Comparison of ENCODE assay signal across 18 mouse cellular contexts in the genomic region with DNA sequence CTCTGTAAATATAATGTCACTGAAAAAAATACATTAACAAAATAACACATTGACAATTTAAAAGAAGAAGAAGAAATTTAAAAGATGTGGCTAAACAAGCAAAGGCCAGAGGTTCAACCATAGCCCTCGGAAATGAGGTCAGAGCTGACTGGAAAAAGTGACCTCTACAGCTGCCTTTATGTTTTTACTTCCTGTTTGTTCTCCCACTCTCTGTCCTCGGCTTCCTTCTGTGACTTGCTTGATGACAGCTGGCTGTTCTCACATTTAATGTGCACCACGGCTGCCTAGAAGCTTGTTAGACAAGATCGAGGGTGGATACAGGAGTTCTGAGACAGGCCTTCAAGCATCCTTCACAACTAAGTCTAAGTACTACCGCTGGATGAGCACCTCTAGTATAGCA.
A peak's percentile ranks its signal among the peaks of the same experiment; 100 is the strongest.
DNase-seq lines count a peak whose midpoint lies in the region; ATAC-seq and TF ChIP-seq lines count a peak whose summit lies in the region.
"Had no signal": no experiment of that assay in that cellular context is flagged by ENCODE, and none has a peak within 500 bp of the region (broad histone marks: within the 10 kb centered on the region; RNA-seq: fewer than 3 reads in every experiment).

No protein-coding gene starts in this region.

- H3K9ac ChIP-seq in lung, embryonic 14.5 days, result no peak overlapping the region
- H3K9ac ChIP-seq in kidney, postnatal 0 days (ENCODE audit: low read depth, low read length), result no peak overlapping the region
- H3K9ac ChIP-seq in forebrain, embryonic 13.5 days, result no peak overlapping the region
- H3K9ac ChIP-seq: embryonic facial prominence, embryonic 15.5 days; heart, embryonic 13.5 days; limb, embryonic 13.5 days; liver, embryonic 15.5 days had no signal

- no peak overlapping the region for H3K4me2 ChIP-seq in lung, embryonic 14.5 days
- H3K4me2 ChIP-seq in kidney, postnatal 0 days (ENCODE audit: low read length), result no peak overlapping the region
- H3K4me2 ChIP-seq in forebrain, embryonic 13.5 days, result no peak overlapping the region
- H3K4me2 ChIP-seq: embryonic facial prominence, embryonic 15.5 days; heart, embryonic 13.5 days; limb, embryonic 13.5 days; liver, embryonic 15.5 days had no signal

- WGBS in lung, embryonic 14.5 days, result 22% methylated on average over 5 of the region's 5 CpGs
- 20% methylated on average over 5 of the region's 5 CpGs for WGBS in kidney, postnatal 0 days
- WGBS in forebrain, embryonic 13.5 days, result 84% methylated on average over 5 of the region's 5 CpGs

- H3K4me3 ChIP-seq in lung, embryonic 14.5 days (ENCODE audit: low read depth, low read length), result no peak overlapping the region
- no peak overlapping the region for H3K4me3 ChIP-seq in kidney, postnatal 0 days (replicated peaks; ENCODE audit: low read depth, low read length)
- H3K4me3 ChIP-seq in forebrain, embryonic 13.5 days, result no peak overlapping the region
- H3K4me3 ChIP-seq: embryonic facial prominence, embryonic 15.5 days; heart, embryonic 13.5 days; hindbrain, embryonic 10.5 days; limb, embryonic 13.5 days; liver, embryonic 15.5 days had no signal

- no peaks in the 10 kb centered on the region for H3K27me3 ChIP-seq in lung, embryonic 14.5 days (ENCODE audit: insufficient read depth, low read length)
- no peaks in the 10 kb centered on the region for H3K27me3 ChIP-seq in kidney, postnatal 0 days (ENCODE audit: insufficient read depth, low read length)
- no peaks in the 10 kb centered on the region for H3K27me3 ChIP-seq in forebrain, embryonic 13.5 days
- H3K27me3 ChIP-seq: embryonic facial prominence, embryonic 15.5 days; heart, embryonic 13.5 days; limb, embryonic 13.5 days; liver, embryonic 15.5 days had no signal

- no peaks in the 10 kb centered on the region for H3K4me1 ChIP-seq in lung, embryonic 14.5 days (ENCODE audit: insufficient read depth)
- H3K4me1 ChIP-seq in kidney, postnatal 0 days (replicated peaks; ENCODE audit: insufficient read depth, low read length), result no peaks in the 10 kb centered on the region
- peaks cover 15% of the 10 kb centered on the region for H3K4me1 ChIP-seq in forebrain, embryonic 13.5 days
- H3K4me1 ChIP-seq: embryonic facial prominence, embryonic 15.5 days; hindbrain, embryonic 10.5 days; liver, embryonic 15.5 days had no signal

- no peak overlapping the region; the same call in 1 of the 2 replicates for H3K27ac ChIP-seq in lung, embryonic 14.5 days (ENCODE audit: low read depth)
- H3K27ac ChIP-seq in kidney, postnatal 0 days, result no peak overlapping the region
- no peak overlapping the region for H3K27ac ChIP-seq in forebrain, embryonic 13.5 days
- H3K27ac ChIP-seq: embryonic facial prominence, embryonic 15.5 days; heart, embryonic 13.5 days; hindbrain, embryonic 10.5 days; limb, embryonic 13.5 days; liver, embryonic 15.5 days had no signal

- no peak for TF ChIP-seq CTCF in lung, embryonic 14.5 days (IDR thresholded peaks at IDR 0.05; ENCODE audit: low read depth)
- TF ChIP-seq CTCF in kidney, postnatal 0 days (IDR thresholded peaks at IDR 0.05; ENCODE audit: low read depth), result no peak

- H3K9me3 ChIP-seq in lung, embryonic 14.5 days (ENCODE audit: low read depth, low read length), result no peaks in the 10 kb centered on the region
- H3K9me3 ChIP-seq in kidney, postnatal 0 days (replicated peaks; ENCODE audit: low read length), result no peaks in the 10 kb centered on the region
- H3K9me3 ChIP-seq in forebrain, embryonic 13.5 days (replicated peaks), result no peaks in the 10 kb centered on the region
- H3K9me3 ChIP-seq: embryonic facial prominence, embryonic 15.5 days; heart, embryonic 13.5 days; hindbrain, embryonic 10.5 days; limb, embryonic 13.5 days; liver, embryonic 15.5 days had no signal

- peak; percentile 62; the same call in 1 of the 2 replicates for ATAC-seq in lung, embryonic 14.5 days (ENCODE audit: insufficient read depth)
- ATAC-seq in common myeloid progenitor, adult 5-6 weeks (replicated peaks; ENCODE audit: low read depth, poor library complexity, severe bottlenecking), result 0 out of 2 replicates have a peak, but pooled peaks have one; percentile 31
- ATAC-seq in kidney, postnatal 0 days (replicated peaks; ENCODE audit: low FRiP score, low read depth), result peak; percentile 85
- peak; percentile 49 for ATAC-seq in megakaryocyte, adult 5-6 weeks (ENCODE audit: poor library complexity, severe bottlenecking)
- ATAC-seq in forebrain, embryonic 13.5 days, result no peak
- ATAC-seq: CD4-positive, CD25-positive, alpha-beta regulatory T cell, adult 4 months; forebrain, embryonic 16.5 days had no signal

- peak; percentile 60 for DNase-seq in lung, embryonic 14.5 days
- DNase-seq in lung, postnatal 25 days (ENCODE audit: low spot score), result no peak
- DNase-seq in kidney, postnatal 0 days (ENCODE audit: low spot score), result peak; percentile 93
- DNase-seq in testis, postnatal 14 days (ENCODE audit: low spot score), result no peak
- DNase-seq: adrenal gland, postnatal 25 days; cerebellum, postnatal 36 days; gastrocnemius, postnatal 14 days; right cerebral cortex, postnatal 4 days had no signal

- no peaks in the 10 kb centered on the region for H3K36me3 ChIP-seq in lung, embryonic 14.5 days (ENCODE audit: insufficient read depth)
- no peaks in the 10 kb centered on the region for H3K36me3 ChIP-seq in kidney, postnatal 0 days (ENCODE audit: insufficient read depth, low read length)
- no peaks in the 10 kb centered on the region for H3K36me3 ChIP-seq in forebrain, embryonic 13.5 days (ENCODE audit: poor library complexity, severe bottlenecking)
- H3K36me3 ChIP-seq: embryonic facial prominence, embryonic 15.5 days; heart, embryonic 13.5 days; hindbrain, embryonic 10.5 days; limb, embryonic 13.5 days; liver, embryonic 15.5 days had no signal

Comparison
In these comparisons a context has a peak if more than half of its experiments do, and no peak if none do; other contexts are left out.
1. DNase-seq: peak in lung, embryonic 14.5 days (single experiment) and kidney, postnatal 0 days (single experiment); none in lung, postnatal 25 days (single experiment) and testis, postnatal 14 days (single experiment).